Mouse (Mus musculus) heart, postnatal 0 days (tissue): ENCODE results near the gene Lypd9.

Source experiments
- CTCF ChIP-seq: IDR thresholded peaks from 2 replicates; pipeline ENCODE4 v1.5.1; 2016; ENCODE audit warnings: antibody characterized with exemption, control low read depth, low read depth
- EP300 ChIP-seq: IDR thresholded peaks from 2 replicates; pipeline ENCODE4 v1.6.1; 2016; ENCODE audit warnings: antibody characterized with exemption, low read depth

DNA sequence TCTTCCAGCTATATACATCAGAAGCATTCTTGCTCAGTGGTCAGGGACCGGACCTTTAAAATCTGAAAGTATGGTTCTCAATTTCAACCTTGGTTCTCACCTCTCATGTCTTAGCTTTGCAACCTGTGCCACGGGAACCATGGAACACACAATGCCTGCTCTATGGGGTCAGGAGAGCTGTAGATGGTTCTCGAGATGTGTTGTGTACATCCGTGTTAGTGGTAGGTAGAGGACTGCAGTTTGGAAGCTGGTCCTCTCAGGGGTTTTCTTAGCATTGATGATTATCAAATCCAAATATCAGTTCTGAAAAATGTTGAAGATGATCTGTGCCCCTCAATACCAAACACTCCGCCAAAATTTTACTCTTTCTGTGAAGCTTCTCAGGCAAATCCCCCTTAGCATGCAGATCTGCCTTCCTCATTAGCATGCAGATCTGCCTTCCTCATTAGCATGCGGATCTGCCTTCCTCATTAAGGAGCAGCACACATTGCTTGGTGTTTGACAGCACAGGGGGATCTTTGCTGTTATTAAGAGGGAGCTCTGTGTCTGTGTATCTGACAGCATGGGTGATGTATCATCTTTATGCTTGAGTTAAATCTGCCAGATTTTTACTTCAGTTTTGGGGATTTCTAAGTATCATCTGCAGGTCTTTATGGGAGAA is 52.6 kb downstream of the Lypd9 start:
- no peak for TF ChIP-seq CTCF
- TF ChIP-seq EP300: no peak
